In the genomic region with DNA sequence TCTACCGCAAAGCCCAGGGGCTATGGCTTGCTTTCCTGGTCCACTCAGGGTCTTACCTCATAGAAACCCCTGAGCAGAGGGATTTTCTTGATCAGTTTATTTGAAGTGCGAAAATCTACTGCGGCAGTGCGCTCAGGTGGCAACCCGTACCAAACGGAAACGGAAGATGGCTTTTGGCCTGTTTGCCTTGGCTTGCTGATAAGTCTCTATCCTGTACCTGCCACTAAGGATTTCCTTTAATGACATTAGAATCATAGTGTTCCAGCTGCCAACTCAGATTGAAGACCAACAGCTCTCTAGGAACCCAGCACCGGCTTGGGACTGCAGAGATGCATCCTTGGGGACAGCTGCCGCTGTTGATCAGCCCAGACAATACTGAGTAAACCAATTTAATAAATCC, we compare ENCODE assay signal across 8 mouse cellular contexts. TPM values are rescaled to one million over a fixed set of nuclear protein-coding genes. Genes with fewer than 3 reads are reported as not detected.
DNase-seq lines count a peak whose midpoint lies in the region; ATAC-seq and TF ChIP-seq lines count a peak whose summit lies in the region.

No protein-coding gene starts in this region.

- peaks cover 5% of the 10 kb centered on the region; the same call in 1 of the 2 replicates for H3K36me3 ChIP-seq in kidney, postnatal 0 days (ENCODE audit: insufficient read depth, low read length)
- peaks cover 12% of the 10 kb centered on the region for H3K36me3 ChIP-seq in embryonic facial prominence, embryonic 10.5 days (replicated peaks)
- no peaks in the 10 kb centered on the region for H3K36me3 ChIP-seq in myocyte (ENCODE audit: control insufficient read depth, insufficient read depth)

- peak overlapping the region; percentile 37; the same call in 1 of the 2 replicates for H3K9ac ChIP-seq in kidney, postnatal 0 days (ENCODE audit: low read depth, low read length)

- ATAC-seq in kidney, postnatal 0 days (replicated peaks; ENCODE audit: low FRiP score, low read depth): no peak

- H3K27me3 ChIP-seq in kidney, postnatal 0 days (ENCODE audit: insufficient read depth, low read length): no peaks in the 10 kb centered on the region
- H3K27me3 ChIP-seq in embryonic facial prominence, embryonic 10.5 days (replicated peaks; ENCODE audit: low read depth, poor library complexity, severe bottlenecking): peaks cover 15% of the 10 kb centered on the region
- H3K27me3 ChIP-seq in myocyte (ENCODE audit: control insufficient read depth, insufficient read depth, insufficient read length): no peaks in the 10 kb centered on the region

- H3K9me3 ChIP-seq in kidney, postnatal 0 days (replicated peaks; ENCODE audit: low read length): no peaks in the 10 kb centered on the region
- no peaks in the 10 kb centered on the region for H3K9me3 ChIP-seq in embryonic facial prominence, embryonic 10.5 days

- DNase-seq in kidney, postnatal 0 days (ENCODE audit: low spot score): no peak
- no peak for DNase-seq in kidney, adult 11 months
- no peak for DNase-seq in embryonic facial prominence, embryonic 10.5 days (ENCODE audit: low spot score)
- peak; percentile 44 for DNase-seq in induced T-regulatory cell, adult 2 months (ENCODE audit: low read depth)
- DNase-seq in embryo, embryonic 10.5 days (ENCODE audit: low spot score): no peak
- no peak for DNase-seq in left cerebral cortex, adult 18-20 months (ENCODE audit: low spot score in 2 of 2)
- DNase-seq in testis, postnatal 10 days (ENCODE audit: low spot score): no peak

- 66% methylated on average over 9 of the region's 9 CpGs for WGBS in kidney, postnatal 0 days
- WGBS in embryonic facial prominence, embryonic 10.5 days: 84% methylated on average over 9 of the region's 9 CpGs

- H3K27ac ChIP-seq in kidney, postnatal 0 days: no peak overlapping the region
- no peak overlapping the region for H3K27ac ChIP-seq in embryonic facial prominence, embryonic 10.5 days (replicated peaks)

- TF ChIP-seq POLR2A in myocyte (IDR thresholded peaks at IDR 0.05; ENCODE audit: insufficient read length, low read depth): no peak

- no peak overlapping the region for H3K4me3 ChIP-seq in kidney, postnatal 0 days (replicated peaks; ENCODE audit: low read depth, low read length)
- H3K4me3 ChIP-seq in embryonic facial prominence, embryonic 10.5 days: peak overlapping the region; percentile 76
- H3K4me3 ChIP-seq in myocyte: peak overlapping the region; percentile 56

- H3K4me1 ChIP-seq in kidney, postnatal 0 days (replicated peaks; ENCODE audit: insufficient read depth, low read length): peaks cover 16% of the 10 kb centered on the region; the same call in 1 of the 2 replicates
- peaks cover 34% of the 10 kb centered on the region for H3K4me1 ChIP-seq in embryonic facial prominence, embryonic 10.5 days

- peaks cover 4% of the 10 kb centered on the region for H3K79me2 ChIP-seq in myocyte (ENCODE audit: control insufficient read depth, insufficient read depth)

- no peak overlapping the region for H3ac ChIP-seq in myocyte (ENCODE audit: control insufficient read depth, insufficient read length)

- no peak for TF ChIP-seq CTCF in kidney, postnatal 0 days (IDR thresholded peaks at IDR 0.05; ENCODE audit: low read depth)

- peak overlapping the region; percentile 89 for H3K4me2 ChIP-seq in kidney, postnatal 0 days (ENCODE audit: low read length)
- peak overlapping the region; percentile 86 for H3K4me2 ChIP-seq in myocyte (ENCODE audit: low read depth)

TF ChIP-seq in myocyte, 11 proteins besides CTCF, POLR2A, EP300 and RAD21:
- no peak for TF ChIP-seq MYOD1 (IDR thresholded peaks at IDR 0.05; ENCODE audit: control insufficient read depth in 1 of 3, insufficient read length in 2 of 3, low read depth in 2 of 3)
- TF ChIP-seq TCF12 (IDR thresholded peaks at IDR 0.05; ENCODE audit: insufficient read depth, poor library complexity, severe bottlenecking): no peak
- no peak for TF ChIP-seq USF1 (IDR thresholded peaks at IDR 0.05; ENCODE audit: low read depth)
- TF ChIP-seq MYOG (IDR thresholded peaks at IDR 0.05; ENCODE audit: control insufficient read depth in 1 of 3, insufficient read depth in 1 of 3, insufficient read length in 2 of 3, low read depth in 2 of 3): no peak
- TF ChIP-seq TCF3 (IDR thresholded peaks at IDR 0.05; ENCODE audit: insufficient read length, low read depth): no peak
- no peak for TF ChIP-seq REST (IDR thresholded peaks at IDR 0.05; ENCODE audit: insufficient read depth, insufficient read length)
- TF ChIP-seq MAX (IDR thresholded peaks at IDR 0.05; ENCODE audit: low read depth): no peak
- TF ChIP-seq CEBPB (IDR thresholded peaks at IDR 0.05; ENCODE audit: insufficient read depth, poor library complexity, severe bottlenecking): no peak
- TF ChIP-seq E2F4 (IDR thresholded peaks at IDR 0.05; ENCODE audit: insufficient read depth): no peak
- no peak for TF ChIP-seq SRF (IDR thresholded peaks at IDR 0.05; ENCODE audit: control insufficient read depth, insufficient read length, low read depth)
- no peak for TF ChIP-seq POLR2AphosphoS2 (IDR thresholded peaks at IDR 0.05; ENCODE audit: insufficient read length, low read depth)
TF ChIP-seq in myocyte: peak in this region for 0.

RNA-seq across cellular contexts. Expression of gene Gdpgp1, which starts 1.1 kb away (rescaled TPM):
- polyA plus RNA-seq in kidney, postnatal 0 days (2015; fragmentation: Nextera tagmentation; extraction: Ambion mirVana): 2.1 and 2.9 TPM in 2 replicates
- polyA plus RNA-seq in embryonic facial prominence, embryonic 10.5 days (2016; fragmentation: Nextera tagmentation; extraction: Ambion mirVana): 6.6 and 6.7 TPM in 2 replicates
- 0.91 TPM for polyA plus RNA-seq in myocyte (2012; fragmentation: generic; extraction: Trizol)
- total RNA-seq in left cerebral cortex, adult 18-20 months (2021): 1 to 10 TPM; 5.3 to 6.4 TPM

RNA-seq across cellular contexts. Expression of gene Cib1, which starts 1.2 kb away (rescaled TPM):
- 165 and 188 TPM in 2 replicates for polyA plus RNA-seq in kidney, postnatal 0 days (2015; fragmentation: Nextera tagmentation; extraction: Ambion mirVana)
- polyA plus RNA-seq in embryonic facial prominence, embryonic 10.5 days (2016; fragmentation: Nextera tagmentation; extraction: Ambion mirVana): 67.4 and 70.8 TPM in 2 replicates
- 98.7 TPM for polyA plus RNA-seq in myocyte (2012; fragmentation: generic; extraction: Trizol)
- 10 to 100 TPM; 20.4 to 24.3 TPM for total RNA-seq in left cerebral cortex, adult 18-20 months (2021)

RNA-seq across cellular contexts. Expression of gene Ttll13, which starts 12.4 kb away (rescaled TPM):
- polyA plus RNA-seq in kidney, postnatal 0 days (2015; fragmentation: Nextera tagmentation; extraction: Ambion mirVana): 1.0 and 1.1 TPM in 2 replicates
- 0.57 and 0.89 TPM in 2 replicates for polyA plus RNA-seq in embryonic facial prominence, embryonic 10.5 days (2016; fragmentation: Nextera tagmentation; extraction: Ambion mirVana)
- polyA plus RNA-seq in myocyte (2012; fragmentation: generic; extraction: Trizol): 0.24 TPM
- 1 to 10 TPM; 1.9 to 3.0 TPM for total RNA-seq in left cerebral cortex, adult 18-20 months (2021)

RNA-seq across cellular contexts. Expression of gene Ngrn, which starts 27.2 kb away (rescaled TPM):
- polyA plus RNA-seq in kidney, postnatal 0 days (2015; fragmentation: Nextera tagmentation; extraction: Ambion mirVana): 48.9 and 50.6 TPM in 2 replicates
- polyA plus RNA-seq in embryonic facial prominence, embryonic 10.5 days (2016; fragmentation: Nextera tagmentation; extraction: Ambion mirVana): 42.7 and 43.2 TPM in 2 replicates
- polyA plus RNA-seq in myocyte (2012; fragmentation: generic; extraction: Trizol): 55.0 TPM
- total RNA-seq in left cerebral cortex, adult 18-20 months (2021): 10 to 100 TPM; 41.8 to 47.0 TPM

RNA-seq across cellular contexts. Expression of gene Vps33b, which starts 35.6 kb away (rescaled TPM):
- polyA plus RNA-seq in kidney, postnatal 0 days (2015; fragmentation: Nextera tagmentation; extraction: Ambion mirVana): 4.9 and 5.7 TPM in 2 replicates
- polyA plus RNA-seq in embryonic facial prominence, embryonic 10.5 days (2016; fragmentation: Nextera tagmentation; extraction: Ambion mirVana): 17.3 and 18.0 TPM in 2 replicates
- polyA plus RNA-seq in myocyte (2012; fragmentation: generic; extraction: Trizol): 4.8 TPM
- total RNA-seq in left cerebral cortex, adult 18-20 months (2021): 10 to 100 TPM; 18.8 to 21.6 TPM
